Mouse (Mus musculus): ENCODE measurements around the gene Nelfe.

The Nelfe gene

Small RNA genes lying within 50 kb of the gene (microRNA-seq; reads per million reads assigned to microRNA genes)
- gene Mir6970 (0 to 0.23 reads per million in 2 experiments), gene Mir6971 (2.6 to 3.9 reads per million in 2 experiments), gene Mir6972 (0.11 to 0.49 reads per million in 2 experiments)
